Mouse (Mus musculus) stomach, embryonic 16.5 days (tissue): ENCODE data around the gene Ssbp4. TPM values are rescaled to one million over a fixed set of nuclear protein-coding genes. Genes with fewer than 3 reads are reported as not detected.

Experiments
- polyA plus RNA-seq: library from polyadenylated mRNA; unstranded; fragments of >200 nt; fragmentation: Nextera tagmentation; extraction: Ambion mirVana; gene quantifications from 2 replicates; pipeline ENCODE4 v1.2.1, GENCODE M21; 2015

Gene Ssbp4
- polyA plus RNA-seq, 1 experiment from 2014 or later = 68.3 TPM

Other genes starting within 250 kb of the Ssbp4 start
- gene Comp, start 235.3 kb downstream of the Ssbp4 start, polyA plus RNA-seq = 0.15 and 0.25 TPM in 2 replicates
- 13.9 and 16.2 TPM in 2 replicates for gene Crtc1, start 169.3 kb downstream of the Ssbp4 start, polyA plus RNA-seq
- gene Klhl26, start 131.9 kb downstream of the Ssbp4 start, polyA plus RNA-seq = 24.2 and 24.9 TPM in 2 replicates
- 2.8 and 4.3 TPM in 2 replicates for gene Tmem59l, start 121.5 kb downstream of the Ssbp4 start, polyA plus RNA-seq
- gene Crlf1, start 115.7 kb downstream of the Ssbp4 start, polyA plus RNA-seq = 3.4 and 4.9 TPM in 2 replicates
- gene Rex1bd, start 102.1 kb downstream of the Ssbp4 start, polyA plus RNA-seq = 118 and 125 TPM in 2 replicates
- 719 and 930 TPM in 2 replicates for gene Uba52, start 98.1 kb downstream of the Ssbp4 start, polyA plus RNA-seq
- 291 and 298 TPM in 2 replicates for gene Fkbp8, start 81.1 kb downstream of the Ssbp4 start, polyA plus RNA-seq
- gene Kxd1, start 80.9 kb downstream of the Ssbp4 start, polyA plus RNA-seq = 53.6 and 53.9 TPM in 2 replicates
- 18.6 and 20.5 TPM in 2 replicates for gene Ell, start 69.4 kb downstream of the Ssbp4 start, polyA plus RNA-seq
- gene Isyna1, start 14.5 kb downstream of the Ssbp4 start, polyA plus RNA-seq = 104 and 111 TPM in 2 replicates
- gene Lrrc25, start 7.3 kb upstream of the Ssbp4 start, polyA plus RNA-seq = 2.9 and 3.0 TPM in 2 replicates
- 0.57 and 0.60 TPM in 2 replicates for gene Gdf15, start 23.6 kb upstream of the Ssbp4 start, polyA plus RNA-seq
- 47.4 and 57.5 TPM in 2 replicates for gene Pgpep1, start 51.5 kb upstream of the Ssbp4 start, polyA plus RNA-seq
- gene Lsm4, start 64.4 kb upstream of the Ssbp4 start, polyA plus RNA-seq = 154 and 173 TPM in 2 replicates
- gene Jund, start 90.1 kb upstream of the Ssbp4 start, polyA plus RNA-seq = 22.5 and 30.0 TPM in 2 replicates
- gene Iqcn, start 94.6 kb upstream of the Ssbp4 start, polyA plus RNA-seq = not detected in 2 replicates
- 2.0 and 4.2 TPM in 2 replicates for gene Gm3336, start 109.7 kb upstream of the Ssbp4 start, polyA plus RNA-seq
- gene Pde4c, start 114.8 kb upstream of the Ssbp4 start, polyA plus RNA-seq = 0.23 and 0.84 TPM in 2 replicates
- gene Rab3a, start 145.8 kb upstream of the Ssbp4 start, polyA plus RNA-seq = 23.4 and 23.8 TPM in 2 replicates
- 47.6 and 54.3 TPM in 2 replicates for gene Mpv17l2, start 152.1 kb upstream of the Ssbp4 start, polyA plus RNA-seq
- gene Pik3r2, start 167.8 kb upstream of the Ssbp4 start, polyA plus RNA-seq = 57.6 and 60.8 TPM in 2 replicates
- gene Mast3, start 196.2 kb upstream of the Ssbp4 start, polyA plus RNA-seq = 10.0 and 10.5 TPM in 2 replicates
- gene Il12rb1, start 199.6 kb upstream of the Ssbp4 start, polyA plus RNA-seq = 0.23 TPM in 1 of 2 replicates, not detected in the other
- gene Arrdc2, start 230.8 kb upstream of the Ssbp4 start, polyA plus RNA-seq = 6.0 and 7.1 TPM in 2 replicates